Mouse (Mus musculus) kidney, embryonic 16.5 days (tissue): ENCODE data around the gene Exph5. TPM values are rescaled to one million over a fixed set of nuclear protein-coding genes. Genes with fewer than 3 reads are reported as not detected.

Experiments
- ATAC-seq: fragments of 200-750 bp; cut with Nextera tagmentation; 2 replicates; pipeline ENCODE4 v1.8.0; 2017; ENCODE audit warnings: moderate TSS enrichment; ENCODE audit not compliant: low FRiP score, low TSS enrichment
- H3K27ac ChIP-seq: fragments of 300-500 bp; sonication (generic); 2 replicates; pipeline ENCODE4 v1.5.1; 2014; ENCODE audit warnings: low read length
- H3K27me3 ChIP-seq: fragments of 300-500 bp; sonication (generic); 2 replicates; pipeline ENCODE4 v1.6.1; 2014; ENCODE audit warnings: low read length, control low read depth, mixed read lengths; ENCODE audit not compliant: insufficient read depth
- H3K36me3 ChIP-seq: fragments of 300-500 bp; sonication (generic); 2 replicates; pipeline ENCODE4 v1.6.1; 2014; ENCODE audit warnings: low read length, control low read depth, mixed read lengths; ENCODE audit not compliant: insufficient read depth
- H3K4me1 ChIP-seq: fragments of 300-500 bp; sonication (generic); 2 replicates; pipeline ENCODE4 v1.6.1; 2014; ENCODE audit warnings: low read length, control low read depth, mixed read lengths; ENCODE audit not compliant: insufficient read depth
- H3K4me2 ChIP-seq: fragments of 300-500 bp; sonication (generic); replicated peaks from 2 replicates; pipeline ENCODE4 v1.6.1; 2014; ENCODE audit warnings: low read depth, low read length
- H3K4me3 ChIP-seq: fragments of 300-500 bp; sonication (generic); 2 replicates; pipeline ENCODE4 v1.5.1; 2014; ENCODE audit warnings: mild to moderate bottlenecking, low read length
- H3K9ac ChIP-seq: fragments of 300-500 bp; sonication (generic); replicated peaks from 2 replicates; pipeline ENCODE4 v1.6.1; 2014; ENCODE audit warnings: low read length
- H3K9me3 ChIP-seq: fragments of 300-500 bp; sonication (generic); 2 replicates; pipeline ENCODE4 v1.6.1; 2016; ENCODE audit warnings: low read length, control low read depth
- WGBS: fragments of 180-500 bp; shearing (Covaris S2); extraction: QIAGEN DNeasy Blood & Tissue Kit; methylation state at CpG from one replicate; pipeline ENCODE4 v1.1.7; 2014; 5-methylcytosine and 5-hydroxymethylcytosine counted together
- microRNA-seq: library from miRNA; unstranded; fragments of <30 nt; microRNA quantifications from one replicate; pipeline ENCODE4, GENCODE M21; 2016
- polyA plus RNA-seq: library from polyadenylated mRNA; unstranded; fragments of >200 nt; fragmentation: Nextera tagmentation; extraction: Ambion mirVana; gene quantifications from 2 replicates; pipeline ENCODE4 v1.2.1, GENCODE M21; 2015

The Exph5 gene
- polyA plus RNA-seq, 1 experiment from 2014 or later, result 2.2 TPM

GRCm38 (mm10) chr9:53409427-53409826 is 108.0 kb downstream of the Exph5 start:
- no peak overlapping the region for H3K27ac ChIP-seq
- 64% methylated on average over 3 of the region's 3 CpGs for WGBS

GRCm38 (mm10) chr9:53422133-53422896 is 120.8 kb downstream of the Exph5 start:
- Histone ChIP-seq H3K9me3 (no peaks in the 10 kb centered on the region), H3K27ac (no peak overlapping the region), H3K4me2 (no peak overlapping the region), H3K36me3 (no peaks in the 10 kb centered on the region), H3K4me3 (no peak overlapping the region), H3K4me1 (no peaks in the 10 kb centered on the region), H3K9ac (no peak overlapping the region), H3K27me3 (no peaks in the 10 kb centered on the region)
- 66% methylated on average over 9 of the region's 9 CpGs for WGBS
- no peak for ATAC-seq

More at GRCm38 (mm10) chr9:53409427-53409826, 108.0 kb downstream of the Exph5 start:
- ATAC-seq, result no peak
- peaks cover 15% of the 10 kb centered on the region; the same call in 1 of the 2 replicates for H3K4me1 ChIP-seq
- H3K9me3 ChIP-seq, result no peaks in the 10 kb centered on the region
- H3K9ac ChIP-seq, result no peak overlapping the region
- no peak overlapping the region for H3K4me2 ChIP-seq
- no peaks in the 10 kb centered on the region for H3K27me3 ChIP-seq
- H3K4me3 ChIP-seq, result no peak overlapping the region
- H3K36me3 ChIP-seq, result no peaks in the 10 kb centered on the region

GRCm38 (mm10) chr9:53426726-53427125 is 125.3 kb downstream of the Exph5 start:
- no peaks in the 10 kb centered on the region for H3K4me1 ChIP-seq
- 88% methylated on average over 3 of the region's 3 CpGs for WGBS
- H3K27me3 ChIP-seq, result no peaks in the 10 kb centered on the region
- no peaks in the 10 kb centered on the region for H3K36me3 ChIP-seq
- H3K9ac ChIP-seq, result no peak overlapping the region
- ATAC-seq, result no peak
- no peak overlapping the region for H3K4me3 ChIP-seq
- no peak overlapping the region for H3K4me2 ChIP-seq
- no peak overlapping the region for H3K27ac ChIP-seq
- H3K9me3 ChIP-seq, result no peaks in the 10 kb centered on the region

Small RNA genes lying within 50 kb of the gene (microRNA-seq; reads per million reads assigned to microRNA genes)
- gene Mir130c, result not detected

Other genes with a start within 250 kb of the Exph5 start
- 30.1 and 31.0 TPM in 2 replicates for gene Ddx10, start 53.6 kb upstream of the Exph5 start, polyA plus RNA-seq
- gene Kdelc2, start 82.4 kb downstream of the Exph5 start, polyA plus RNA-seq, result 30.4 and 34.1 TPM in 2 replicates
- 2.6 and 2.7 TPM in 2 replicates for gene 4930550C14Rik, start 100.7 kb downstream of the Exph5 start, polyA plus RNA-seq
- 13.1 and 16.8 TPM in 2 replicates for gene Atm, start 235.1 kb downstream of the Exph5 start, polyA plus RNA-seq
- 19.0 and 20.5 TPM in 2 replicates for gene Npat, start 235.4 kb downstream of the Exph5 start, polyA plus RNA-seq